Mouse (Mus musculus) liver, adult (tissue): ENCODE data around the gene Kcnip3.

Experiments used
- GATA4 ChIP-seq: IDR thresholded peaks from 2 replicates; pipeline ENCODE4 v1.6.1; 2014; ENCODE audit warnings: mild to moderate bottlenecking, low read length; ENCODE audit not compliant: insufficient replicate concordance

The Kcnip3 gene

DNA sequence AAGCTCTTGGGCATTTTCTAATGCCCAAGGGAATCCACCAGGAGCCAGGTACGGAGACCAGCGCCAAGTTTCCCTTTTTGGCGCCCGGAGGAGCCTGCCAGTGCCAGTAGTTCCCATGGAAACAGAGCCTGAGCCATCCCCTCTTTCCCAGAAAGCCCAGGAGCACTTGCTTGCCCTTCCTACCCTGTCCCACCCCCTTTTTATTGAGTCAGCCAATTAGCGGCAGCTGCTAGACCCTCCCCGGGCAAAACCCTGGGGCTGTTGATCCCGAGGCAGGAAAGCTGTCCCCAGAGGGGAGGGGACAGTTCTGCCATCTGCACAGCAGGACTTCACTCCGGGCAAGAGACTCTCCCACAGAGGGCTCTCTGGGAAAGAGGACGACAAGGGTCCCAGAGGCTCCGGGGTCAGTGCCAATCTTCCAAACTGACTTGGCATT, at the start of gene Kcnip3:
Kcnip3 (minus strand) TSS at position 89 of the 436 bp plus-strand sequence.
- TF ChIP-seq GATA4 = no peak

DNA sequence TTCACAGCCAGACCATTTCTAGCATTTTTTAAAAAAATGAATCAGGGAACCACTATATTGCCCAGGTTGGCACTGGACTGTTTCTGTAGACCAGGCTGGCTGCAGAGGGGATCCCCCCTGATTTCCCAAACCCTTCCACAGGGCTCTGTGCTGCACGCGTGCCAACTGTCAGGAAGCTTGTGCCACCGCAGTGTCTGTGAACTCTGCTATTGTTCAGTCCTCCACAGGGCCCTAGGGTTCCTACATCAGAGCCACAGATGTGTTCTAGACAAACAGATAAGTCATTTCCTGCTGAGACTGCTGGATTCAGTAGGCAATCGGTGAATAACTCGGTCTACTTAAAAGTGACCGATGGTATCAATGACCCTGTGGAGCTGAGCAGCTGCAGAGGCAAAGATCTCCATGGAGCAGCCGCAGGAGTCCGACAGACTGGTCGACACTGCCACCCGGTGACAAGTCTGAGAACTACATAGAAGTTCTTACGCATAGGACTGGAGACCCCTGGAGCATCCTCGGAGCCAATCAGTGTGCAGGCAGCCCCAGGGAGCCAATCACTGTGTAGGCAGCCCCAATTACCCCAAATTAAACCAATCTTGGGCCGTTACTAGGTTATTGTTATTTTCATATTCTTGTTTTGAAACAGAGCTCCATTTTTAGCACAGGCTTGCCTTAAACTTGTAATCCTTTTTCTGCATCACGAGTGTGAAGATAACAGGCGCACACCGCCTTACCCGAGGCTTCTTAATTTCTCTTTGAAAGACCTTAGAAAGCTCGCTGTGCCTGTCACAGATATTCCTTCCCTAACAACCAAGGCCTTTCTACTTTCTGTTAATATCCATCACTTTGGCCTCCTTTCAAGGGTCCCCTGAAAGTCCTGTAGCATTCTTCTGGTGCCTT, 37.4 kb upstream of the Kcnip3 start:
- TF ChIP-seq GATA4 = no peak

DNA sequence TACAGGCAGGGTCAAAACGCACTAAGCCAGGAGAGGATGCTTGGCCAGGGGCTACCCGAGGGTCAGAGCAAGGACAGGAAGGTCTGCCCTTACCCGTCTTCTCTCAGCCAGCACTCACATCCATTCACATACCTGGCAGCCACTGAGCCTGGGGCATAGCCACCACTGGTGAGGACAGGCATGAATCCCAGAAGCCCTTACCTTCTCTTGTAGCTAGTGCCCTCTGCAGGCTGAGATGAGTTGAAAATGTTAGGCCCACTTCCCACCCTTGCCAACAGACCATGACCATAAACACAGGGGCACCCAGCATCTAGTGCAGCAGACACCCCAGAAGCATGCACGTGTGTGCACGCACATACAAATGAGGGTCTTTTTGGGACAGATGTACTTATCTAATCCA, 29.2 kb upstream of the Kcnip3 start:
- no peak for TF ChIP-seq GATA4

DNA sequence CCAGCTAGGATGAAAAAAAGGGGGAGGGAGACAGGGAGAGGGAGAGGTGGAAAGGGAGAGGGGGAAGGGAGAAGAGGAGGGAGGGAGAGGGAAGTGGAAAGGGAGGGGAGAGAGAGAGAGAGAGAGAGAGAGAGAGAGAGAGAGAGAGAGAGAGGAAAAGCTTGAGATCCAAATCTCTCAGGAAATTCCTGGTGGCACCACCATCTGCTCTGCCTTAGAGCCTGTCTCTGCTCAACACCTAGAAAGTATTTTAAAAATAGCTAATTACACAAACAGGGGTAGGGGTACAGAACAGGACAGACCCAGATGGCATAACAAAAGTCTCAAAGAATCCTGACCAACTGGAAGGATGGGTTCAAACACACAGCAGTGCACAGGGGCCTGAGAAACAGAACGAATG, 28.6 kb upstream of the Kcnip3 start:
- TF ChIP-seq GATA4 = no peak

DNA sequence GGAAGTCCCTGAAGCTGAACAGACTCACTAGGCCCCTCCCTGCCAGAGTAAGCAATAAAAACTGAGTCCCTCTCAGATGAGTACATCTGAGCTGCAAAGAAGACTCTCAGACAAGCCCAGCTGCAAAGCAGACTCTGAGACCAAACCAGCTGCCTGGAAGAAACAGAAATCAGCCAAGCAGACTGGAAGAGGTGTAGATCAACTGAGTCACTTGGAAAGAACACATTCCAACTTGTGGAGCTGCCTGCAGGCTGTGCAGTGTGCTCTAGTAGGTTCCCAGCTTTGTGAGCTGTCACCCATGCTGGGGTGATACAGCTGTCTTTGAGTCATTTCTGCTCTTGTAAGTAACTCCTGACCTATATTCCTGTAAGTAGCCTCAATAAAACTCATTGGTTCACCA, 27.8 kb upstream of the Kcnip3 start:
- TF ChIP-seq GATA4 = no peak

DNA sequence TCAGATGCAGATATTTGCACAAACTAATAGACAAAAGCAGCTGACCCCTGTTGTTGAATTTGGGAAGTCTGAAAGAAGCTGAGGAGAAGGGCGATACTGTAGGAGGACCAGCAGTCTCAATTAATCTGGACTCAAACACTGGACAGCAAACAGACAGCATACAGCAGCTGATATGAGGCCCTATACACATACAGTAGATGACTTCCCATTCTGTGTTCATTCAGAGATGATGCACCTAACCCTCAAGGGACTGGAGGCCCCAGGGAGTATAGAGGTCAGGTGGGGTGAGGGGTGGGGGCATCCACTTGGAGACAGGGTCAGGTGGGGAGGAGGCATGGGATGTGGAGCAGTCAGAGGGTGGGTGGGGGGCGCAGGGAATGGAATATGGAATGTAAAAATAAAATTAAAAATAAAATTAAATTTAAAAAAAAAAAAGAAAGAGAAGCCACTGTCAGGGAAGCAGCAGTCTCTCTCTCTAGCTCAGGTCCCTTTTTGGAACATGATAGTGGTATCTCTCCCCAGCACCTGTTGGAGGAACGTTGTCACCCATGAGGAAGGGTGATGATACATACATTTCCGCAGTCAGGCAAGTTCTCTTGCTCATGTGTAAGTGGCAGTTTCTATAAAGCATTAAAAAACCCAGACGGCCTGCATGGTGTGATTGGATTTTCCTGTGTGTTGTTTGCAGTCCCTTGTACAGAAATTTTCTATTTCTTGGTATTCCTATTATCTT, 26.6 kb upstream of the Kcnip3 start:
- TF ChIP-seq GATA4 = no peak

DNA sequence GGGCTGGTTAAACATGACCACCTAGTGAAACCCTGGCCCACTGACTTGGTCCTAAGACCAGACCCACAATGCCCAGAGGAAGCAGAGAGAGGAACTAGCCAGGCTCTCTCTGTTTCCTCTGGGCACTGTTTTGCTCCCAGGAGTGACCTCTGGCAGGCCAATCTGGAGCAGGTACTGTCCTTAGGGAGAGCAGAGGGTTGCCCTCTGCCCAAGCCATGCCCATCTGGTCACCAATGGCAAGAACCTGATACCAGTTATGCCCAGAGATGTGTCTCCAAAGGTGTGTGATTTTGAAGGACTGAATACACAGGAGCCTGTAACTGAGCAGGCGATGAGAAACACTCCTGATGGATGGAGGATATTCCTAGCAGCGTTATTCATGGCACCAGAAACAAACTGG, 19.8 kb upstream of the Kcnip3 start:
- TF ChIP-seq GATA4 = no peak

DNA sequence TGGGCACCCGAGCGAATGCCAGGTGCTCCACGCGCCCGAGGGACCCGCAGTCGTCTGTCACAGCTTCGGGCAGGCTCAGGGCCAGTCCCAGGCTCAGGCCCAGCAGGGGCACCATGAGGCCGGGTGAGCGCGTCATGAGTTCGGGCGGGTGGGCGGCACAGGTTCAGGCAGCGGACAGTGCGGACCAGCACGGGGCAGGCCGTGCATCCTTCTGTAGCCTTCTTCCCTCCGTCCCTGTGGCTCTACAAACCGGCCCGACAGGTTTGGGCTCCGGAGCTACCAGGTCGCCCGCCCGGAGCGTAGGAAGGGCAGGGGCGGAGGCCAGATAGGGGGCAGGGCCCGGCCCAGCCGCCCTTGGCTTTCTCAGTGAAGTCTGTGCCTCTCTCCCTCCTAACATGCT, 19.3 kb upstream of the Kcnip3 start, which contains the start of gene Prom2:
Prom2 (minus strand) TSS at position 283 of the 400 bp plus-strand sequence.
- TF ChIP-seq GATA4 = no peak

DNA sequence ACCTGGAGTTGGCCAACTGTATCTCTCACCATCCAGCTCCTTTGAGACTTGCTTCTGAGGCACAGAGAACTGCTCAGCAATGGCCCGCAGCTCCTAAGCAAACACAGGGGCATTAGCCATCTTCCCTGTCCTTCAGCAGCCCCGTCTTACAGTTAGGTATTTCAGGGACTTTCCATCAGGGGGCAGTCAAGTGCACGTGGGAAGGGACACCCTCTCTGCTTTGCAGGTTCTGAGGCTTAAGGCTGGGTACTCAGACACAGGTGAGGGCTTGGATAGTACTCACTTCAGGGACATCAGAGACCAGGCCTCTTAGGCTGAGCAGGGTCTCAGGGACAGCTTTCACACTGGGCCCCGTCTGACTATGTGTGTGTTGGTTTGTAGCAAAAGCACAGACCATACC, 17.6 kb upstream of the Kcnip3 start:
- TF ChIP-seq GATA4 = no peak

DNA sequence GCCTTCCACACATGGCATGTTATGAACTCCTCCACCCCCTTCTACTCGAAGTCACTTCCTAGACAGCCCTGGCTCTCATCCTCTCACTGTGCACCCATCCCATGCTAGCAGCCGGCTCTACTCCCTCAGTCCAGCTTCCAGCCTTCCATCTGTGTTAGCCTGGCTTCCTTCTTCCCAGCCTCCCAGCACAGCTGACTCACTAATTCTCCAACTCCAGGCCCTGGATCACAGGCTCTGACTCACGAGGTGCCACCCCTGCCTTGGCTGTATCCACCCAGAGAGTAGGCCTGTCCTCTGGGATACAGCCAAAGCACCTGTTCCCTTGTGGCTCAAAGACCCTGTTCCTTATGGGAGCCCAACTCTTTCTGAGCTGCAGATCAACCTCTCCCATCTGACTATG, 15.7 kb upstream of the Kcnip3 start:
- TF ChIP-seq GATA4 = no peak

DNA sequence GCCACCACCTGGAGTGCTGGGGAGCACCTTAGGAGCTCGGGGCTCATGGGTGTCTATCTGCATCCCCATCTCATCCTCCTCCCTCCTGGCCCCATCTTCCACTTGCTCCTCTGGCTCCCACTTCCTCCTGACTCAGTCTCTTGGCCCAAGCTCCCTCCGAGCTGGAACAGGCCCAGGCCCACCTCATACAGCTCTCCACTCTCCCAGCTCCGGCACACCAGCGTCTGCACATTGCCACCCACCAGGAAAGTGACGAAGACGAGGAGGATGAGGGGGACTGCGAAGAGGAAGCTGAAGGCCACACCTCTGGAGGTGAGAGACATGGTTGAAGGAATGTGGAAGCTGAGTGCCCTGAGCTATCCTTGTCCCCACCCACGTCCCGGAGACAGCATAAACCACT, 13.5 kb upstream of the Kcnip3 start:
- no peak for TF ChIP-seq GATA4

DNA sequence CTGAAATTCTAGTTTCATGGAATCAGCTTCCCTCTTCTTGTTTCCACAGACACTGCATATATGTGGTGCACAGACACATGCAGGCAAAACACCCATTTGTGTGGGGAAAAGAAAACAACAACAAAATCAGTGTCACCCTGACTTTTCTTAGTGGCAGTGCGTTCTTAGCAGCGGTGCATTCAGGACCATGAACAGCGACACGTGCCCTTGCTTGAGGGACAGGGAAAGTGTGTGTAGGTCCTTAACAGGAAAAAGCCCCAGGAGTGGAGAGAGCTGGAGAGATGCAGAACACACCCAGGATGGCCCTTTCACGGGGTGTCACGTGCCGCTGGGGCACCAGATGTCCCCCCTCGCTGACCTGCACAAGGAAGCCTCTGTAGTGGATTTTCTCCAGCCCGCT, 10.5 kb upstream of the Kcnip3 start:
- no peak for TF ChIP-seq GATA4

DNA sequence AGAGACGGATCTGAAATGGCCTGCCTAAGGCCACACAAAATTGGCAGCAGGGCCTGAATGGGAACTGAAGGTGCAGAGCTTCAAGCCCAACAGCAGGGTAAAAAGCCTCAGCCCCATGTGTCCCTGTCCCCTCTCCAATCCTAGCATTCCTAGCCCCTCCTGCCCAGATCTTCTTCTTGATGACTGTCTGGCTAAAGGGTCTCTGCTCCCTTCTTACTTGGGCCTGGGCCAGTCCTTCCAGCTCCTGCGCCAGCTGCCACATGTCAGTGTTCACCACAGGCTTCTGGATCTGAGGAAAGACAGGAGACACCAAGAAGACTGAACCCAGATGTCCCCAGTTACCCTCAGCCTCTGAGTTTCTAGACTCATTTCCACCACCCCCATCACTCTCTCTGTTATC, 9.7 kb upstream of the Kcnip3 start:
- TF ChIP-seq GATA4 = no peak

DNA sequence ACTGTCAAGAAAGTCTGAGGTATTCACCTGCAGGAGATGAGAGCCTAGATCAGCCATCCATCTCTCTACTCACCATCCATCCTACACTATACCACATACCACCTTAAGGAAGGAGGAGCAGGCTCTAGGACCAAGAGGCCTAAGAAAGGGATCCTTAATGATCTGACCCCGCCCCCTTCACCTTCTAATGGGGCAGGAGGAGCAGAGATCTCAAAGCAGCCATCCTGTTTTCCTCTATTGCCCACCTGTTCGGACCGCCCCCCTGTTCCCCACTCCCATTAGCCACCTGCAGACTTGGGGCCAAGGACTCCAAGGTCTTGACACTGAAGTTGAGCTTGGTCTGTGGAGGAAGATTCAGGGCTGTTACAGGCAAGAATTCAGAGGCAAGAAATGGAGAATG, 8.5 kb upstream of the Kcnip3 start:
- TF ChIP-seq GATA4 = no peak

DNA sequence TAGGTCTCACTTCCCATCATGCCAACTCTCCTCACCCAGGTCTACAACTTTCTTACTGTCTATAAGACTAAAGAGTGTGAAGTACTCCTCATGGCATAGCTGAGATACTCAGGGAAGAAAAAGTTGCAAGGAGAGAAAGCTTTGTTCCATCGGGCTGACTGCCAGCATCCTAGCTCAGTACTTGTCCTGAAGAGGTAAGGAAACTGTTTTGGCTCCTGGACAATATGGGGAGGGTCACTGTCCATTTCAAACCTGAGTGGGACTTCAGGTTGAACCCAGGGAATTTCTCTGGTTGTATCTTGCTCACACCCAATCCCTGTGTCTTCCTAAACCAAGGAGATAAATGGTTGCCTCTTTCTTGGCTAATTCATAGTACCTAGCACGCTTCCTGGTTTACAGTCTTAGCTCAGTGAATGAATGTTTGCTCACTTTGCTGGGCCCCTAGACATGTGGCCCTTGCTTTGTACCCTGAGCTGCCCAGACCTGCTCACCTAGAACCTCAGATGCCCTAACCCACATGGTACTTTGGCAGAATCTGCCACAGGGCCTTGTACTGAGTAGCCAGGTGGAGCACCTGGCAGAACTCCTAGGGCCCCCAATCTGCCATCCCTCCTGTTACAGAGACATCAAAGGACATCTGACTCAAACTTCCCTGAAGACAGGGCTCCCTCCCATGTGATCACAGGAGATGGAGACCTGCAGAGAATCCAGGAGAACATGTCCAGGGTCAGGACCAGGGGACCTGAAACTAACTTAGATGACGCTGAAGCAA, 3.3 kb upstream of the Kcnip3 start:
- no peak for TF ChIP-seq GATA4
